Mouse (Mus musculus) stomach, postnatal 0 days (tissue): Measurements from ENCODE around the gene Coa4.

Experiments used
- CTCF ChIP-seq: IDR thresholded peaks from 2 replicates; pipeline ENCODE4 v1.5.1; 2016; ENCODE audit warnings: antibody characterized with exemption, low read depth, mild to moderate bottlenecking, moderate library complexity
- EP300 ChIP-seq: optimal IDR thresholded peaks from 2 replicates; pipeline ENCODE3; 2016; ENCODE audit warnings: antibody characterized with exemption

DNA sequence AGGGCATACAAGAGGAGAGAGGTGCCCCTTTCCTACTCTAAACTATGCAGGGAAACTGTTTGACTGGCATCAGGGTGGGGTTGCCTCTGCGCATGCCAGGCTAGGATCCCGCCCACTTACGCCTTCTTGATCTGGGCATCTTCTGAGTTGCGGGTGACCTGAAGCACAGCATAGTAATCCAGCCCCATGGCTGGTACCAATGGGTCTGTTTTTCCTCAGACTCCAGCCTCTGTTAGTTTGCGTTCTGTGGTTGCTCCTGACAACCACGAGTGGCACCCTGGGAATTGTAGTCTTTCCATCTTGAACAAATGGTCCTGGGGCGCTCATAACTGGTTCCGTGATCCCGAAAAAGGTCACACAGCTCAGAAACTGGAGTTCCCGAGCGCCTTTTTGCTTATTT lies 22.3 kb upstream of the Coa4 start, which contains the start of gene Dnajb13:
- no peak for TF ChIP-seq CTCF
- TF ChIP-seq EP300 = no peak
